Mouse (Mus musculus) cortical plate, adult 2 months (tissue): ENCODE results near the gene Lrriq1. TPM values are rescaled to one million over a fixed set of nuclear protein-coding genes. Genes with fewer than 3 reads are reported as not detected.

Source experiments
- H3K27ac ChIP-seq: fragments of 200-500 bp; 2 replicates; pipeline ENCODE4 v1.5.1; 2012; ENCODE audit warnings: low read length, control low read depth, inconsistent platforms; ENCODE audit not compliant: insufficient read depth
- H3K4me1 ChIP-seq: fragments of 200-500 bp; 2 replicates; pipeline ENCODE4 v1.6.1; 2011; ENCODE audit warnings: low read length; ENCODE audit not compliant: control insufficient read depth, insufficient read depth
- H3K4me3 ChIP-seq: fragments of 200-500 bp; 2 replicates; pipeline ENCODE4 v1.5.1; 2011; ENCODE audit warnings: mild to moderate bottlenecking, low read length, control low read depth; ENCODE audit not compliant: insufficient read depth
- CTCF ChIP-seq: fragments of 200-500 bp; IDR thresholded peaks from 2 replicates; pipeline ENCODE4 v1.5.1; 2011; ENCODE audit warnings: mild to moderate bottlenecking, control low read depth, low read length; ENCODE audit not compliant: insufficient read depth; ENCODE audit errors: extremely low read depth
- POLR2A ChIP-seq: fragments of 200-500 bp; IDR thresholded peaks from 2 replicates; pipeline ENCODE4 v1.6.1; 2011; ENCODE audit warnings: mild to moderate bottlenecking, low read length, control low read depth; ENCODE audit not compliant: insufficient read depth; ENCODE audit errors: extremely low read depth
- polyA plus RNA-seq: library from polyadenylated mRNA; depleted of rRNA; stranded (reverse); fragments of >200 nt; gene quantifications from 2 replicates; pipeline ENCODE4 v1.2.3, GENCODE M21; 2012

The Lrriq1 gene
- polyA plus RNA-seq, 1 experiment = 2.8 TPM

GRCm38 (mm10) chr10:103140609-103141008, 95.5 kb downstream of the Lrriq1 start:
- no peak overlapping the region for H3K27ac ChIP-seq
- no peaks in the 10 kb centered on the region for H3K4me1 ChIP-seq
- TF ChIP-seq POLR2A (no peak), CTCF (no peak)
- H3K4me3 ChIP-seq = no peak overlapping the region

GRCm38 (mm10) chr10:103114629-103115028, 121.5 kb downstream of the Lrriq1 start:
- no peak overlapping the region for H3K27ac ChIP-seq
- TF ChIP-seq CTCF (no peak), POLR2A (no peak)
- no peak overlapping the region for H3K4me3 ChIP-seq
- H3K4me1 ChIP-seq = no peaks in the 10 kb centered on the region

GRCm38 (mm10) chr10:103108090-103108489, 128.0 kb downstream of the Lrriq1 start:
- Histone ChIP-seq H3K4me3 (no peak overlapping the region), H3K27ac (no peak overlapping the region), H3K4me1 (no peaks in the 10 kb centered on the region)
- TF ChIP-seq POLR2A (no peak), CTCF (no peak)

- H3K4me3 ChIP-seq = no peak overlapping the region
- H3K27ac ChIP-seq = no peak overlapping the region
- no peak for TF ChIP-seq POLR2A
- no peaks in the 10 kb centered on the region for H3K4me1 ChIP-seq
Measured at GRCm38 (mm10) chr10:103086101-103086500, 150.0 kb downstream of the Lrriq1 start.

- no peak overlapping the region for H3K27ac ChIP-seq
- TF ChIP-seq CTCF (no peak), POLR2A (no peak)
- no peaks in the 10 kb centered on the region for H3K4me1 ChIP-seq
- no peak overlapping the region for H3K4me3 ChIP-seq
Measured at GRCm38 (mm10) chr10:103049593-103049992, 186.5 kb downstream of the Lrriq1 start.

GRCm38 (mm10) chr10:103046623-103047022, 189.5 kb downstream of the Lrriq1 start:
- H3K4me3 ChIP-seq = no peak overlapping the region
- no peaks in the 10 kb centered on the region for H3K4me1 ChIP-seq
- no peak overlapping the region for H3K27ac ChIP-seq
- TF ChIP-seq POLR2A (no peak), CTCF (no peak)

GRCm38 (mm10) chr10:103045019-103045418, 191.1 kb downstream of the Lrriq1 start:
- Histone ChIP-seq H3K27ac (no peak overlapping the region), H3K4me1 (no peaks in the 10 kb centered on the region), H3K4me3 (no peak overlapping the region)
- TF ChIP-seq CTCF = no peak
- no peak for TF ChIP-seq POLR2A

GRCm38 (mm10) chr10:103035002-103035640, 201.0 kb downstream of the Lrriq1 start:
- Histone ChIP-seq H3K4me1 (no peaks in the 10 kb centered on the region), H3K27ac (no peak overlapping the region), H3K4me3 (no peak overlapping the region)
- TF ChIP-seq POLR2A = no peak
- no peak for TF ChIP-seq CTCF

GRCm38 (mm10) chr10:103030931-103031330, 205.2 kb downstream of the Lrriq1 start:
- Histone ChIP-seq H3K4me3 (no peak overlapping the region), H3K27ac (no peak overlapping the region), H3K4me1 (no peaks in the 10 kb centered on the region)
- TF ChIP-seq CTCF (no peak), POLR2A (no peak)

- no peak for TF ChIP-seq POLR2A
- TF ChIP-seq CTCF = no peak
- Histone ChIP-seq H3K4me3 (no peak within 1 kb of the TSS), H3K27ac (no peak within 1 kb of the TSS), H3K4me1 (no peaks in the 10 kb centered on the region)
Measured at GRCm38 (mm10) chr10:103029730-103030490, 206.2 kb downstream of the Lrriq1 start, which contains the start of gene Alx1. Gene Alx1 (minus strand): TSS chr10:103030215.
